Mouse (Mus musculus): ENCODE measurements around the gene Usp2. TPM values are rescaled to one million over a fixed set of nuclear protein-coding genes. Genes with fewer than 3 reads are reported as not detected.
"Not testable (repeated sequence)": the region's sequence is repeated elsewhere in the genome, so short reads cannot be mapped to it uniquely, and the experiment has no call there.

The Usp2 gene
- polyA plus RNA-seq, 1 experiment from 2014 or later: 73.5 TPM

GRCm38 (mm10) chr9:44109360-44110095 is 42.7 kb downstream of the Usp2 start:
- Histone ChIP-seq H3K4me3 (ENCODE audit: control insufficient read depth in 1 of 2, insufficient read depth in 1 of 2, low read depth in 1 of 2, low read length in 2 of 2) (peak overlapping the region in 1 of 2 experiments; percentile 15; a peak in 2 of 4 replicates), H3K27ac (replicated peaks in 1 of 2; ENCODE audit: control insufficient read depth in 1 of 2, insufficient read depth in 1 of 2, low read depth in 2 of 2, low read length in 2 of 2) (0 out of 4 replicates have a peak overlapping the region, but pooled peaks of 1 of the 2 experiments have one; percentile 19), H3K9me3 (ENCODE audit: control insufficient read depth, low read length) (no peaks in the 10 kb centered on the region), H3K4me2 (ENCODE audit: low read length) (peak overlapping the region; percentile 57), H3K27me3 (ENCODE audit: control insufficient read depth, insufficient read depth, low read length) (no peaks in the 10 kb centered on the region), H3K36me3 (ENCODE audit: control insufficient read depth, insufficient read depth, low read length) (peaks cover 33% of the 10 kb centered on the region), H3K9ac (ENCODE audit: low read length) (peak overlapping the region; percentile 51), H3K4me1 (ENCODE audit: control insufficient read depth in 2 of 2, insufficient read depth in 2 of 2, low read length in 2 of 2) (peaks cover 21 to 45% of the 10 kb centered on the region in 2 experiments)
- ATAC-seq (ENCODE audit: insufficient number of reproducible peaks, insufficient read depth, low FRiP score, low read depth): no peak
- 27% methylated on average over 9 of the region's 9 CpGs for WGBS

- not testable (repeated sequence) for H3K9me3 ChIP-seq (ENCODE audit: control insufficient read depth, low read length); H3K27me3 ChIP-seq (ENCODE audit: control insufficient read depth, insufficient read depth, low read length); H3K27ac ChIP-seq (replicated peaks in 1 of 2; ENCODE audit: control insufficient read depth in 1 of 2, insufficient read depth in 1 of 2, low read depth in 2 of 2, low read length in 2 of 2); H3K9ac ChIP-seq (ENCODE audit: low read length); ATAC-seq (ENCODE audit: insufficient number of reproducible peaks, insufficient read depth, low FRiP score, low read depth)
- H3K4me2 ChIP-seq (ENCODE audit: low read length): peak overlapping the region; percentile 59
- WGBS: 68% methylated on average over 9 of the region's 12 CpGs
- H3K36me3 ChIP-seq (ENCODE audit: control insufficient read depth, insufficient read depth, low read length): peaks cover 18% of the 10 kb centered on the region
- peak overlapping the region; percentile 17 to 86; a peak in 3 of 4 replicates for H3K4me3 ChIP-seq (ENCODE audit: control insufficient read depth in 1 of 2, insufficient read depth in 1 of 2, low read depth in 1 of 2, low read length in 2 of 2)
- H3K4me1 ChIP-seq (ENCODE audit: control insufficient read depth in 2 of 2, insufficient read depth in 2 of 2, low read length in 2 of 2): peaks cover 20 to 38% of the 10 kb centered on the region in 2 experiments
Observed at GRCm38 (mm10) chr9:44111909-44112308, 45.1 kb downstream of the Usp2 start.

DNA sequence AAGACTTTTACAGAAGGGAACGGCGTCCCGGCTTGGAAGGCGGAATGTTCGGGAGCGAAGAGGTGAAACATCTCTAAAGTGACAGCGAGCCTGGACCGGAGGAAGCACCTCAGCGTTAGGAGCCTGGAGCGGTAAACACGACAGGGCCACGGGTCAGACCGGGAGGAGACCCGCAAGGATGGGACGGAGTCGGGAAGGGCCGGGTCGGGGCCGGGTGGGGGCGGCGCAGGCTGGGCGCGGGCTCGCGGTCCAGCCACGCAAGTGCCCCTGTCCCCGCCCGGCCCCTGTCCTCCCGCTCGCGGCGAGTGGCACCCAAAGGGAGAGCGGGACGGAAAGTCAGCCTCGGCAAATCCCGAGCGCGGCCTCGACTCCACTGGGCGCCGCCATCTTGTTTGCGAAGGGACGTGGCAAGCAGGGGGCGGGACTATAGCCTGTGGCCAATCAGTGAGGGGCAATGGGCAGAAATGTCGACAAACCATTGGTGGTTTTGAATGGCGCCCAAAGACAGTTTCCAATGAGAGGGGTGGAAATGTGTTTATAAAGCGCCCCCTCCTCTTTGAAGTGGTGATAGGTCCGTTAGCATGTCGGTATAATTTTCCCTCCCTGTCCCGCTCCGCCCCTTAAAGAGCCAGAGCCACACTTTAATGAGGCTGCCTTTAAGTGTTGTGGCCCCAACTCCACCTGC is 46.4 kb downstream of the Usp2 start, which contains the start of the genes Gm49380 and Rnf26:
TSS of gene Gm49380 (minus strand) at position 396 of the 685 bp plus-strand sequence.
TSS of gene Rnf26 (minus strand) at position 413 of the 685 bp plus-strand sequence.
- ATAC-seq (ENCODE audit: insufficient number of reproducible peaks, insufficient read depth, low FRiP score, low read depth): peak; percentile 94
- Histone ChIP-seq H3K27ac (replicated peaks in 1 of 2; ENCODE audit: control insufficient read depth in 1 of 2, insufficient read depth in 1 of 2, low read depth in 2 of 2, low read length in 2 of 2) (peak within 1 kb of the TSS; percentile 34 to 75; a peak in 3 of 4 replicates), H3K9ac (ENCODE audit: low read length) (peak within 1 kb of the TSS; percentile 91), H3K9me3 (ENCODE audit: control insufficient read depth, low read length) (no peaks in the 10 kb centered on the region), H3K4me3 (ENCODE audit: control insufficient read depth in 1 of 2, insufficient read depth in 1 of 2, low read depth in 1 of 2, low read length in 2 of 2) (peak within 1 kb of the TSS; percentile 59 to 86), H3K27me3 (ENCODE audit: control insufficient read depth, insufficient read depth, low read length) (no peaks in the 10 kb centered on the region), H3K4me1 (ENCODE audit: control insufficient read depth in 2 of 2, insufficient read depth in 2 of 2, low read length in 2 of 2) (peaks cover 11 to 25% of the 10 kb centered on the region in 2 experiments; a peak in 3 of 4 replicates), H3K36me3 (ENCODE audit: control insufficient read depth, insufficient read depth, low read length) (peaks cover 14% of the 10 kb centered on the region), H3K4me2 (ENCODE audit: low read length) (peak within 1 kb of the TSS; percentile 59)
- under 1% methylated on average over 46 of the region's 51 CpGs for WGBS

GRCm38 (mm10) chr9:44114453-44114852 is 47.6 kb downstream of the Usp2 start:
- Histone ChIP-seq H3K4me2 (ENCODE audit: low read length) (no peak overlapping the region), H3K27me3 (ENCODE audit: control insufficient read depth, insufficient read depth, low read length) (no peaks in the 10 kb centered on the region), H3K9ac (ENCODE audit: low read length) (no peak overlapping the region), H3K27ac (replicated peaks in 1 of 2; ENCODE audit: control insufficient read depth in 1 of 2, insufficient read depth in 1 of 2, low read depth in 2 of 2, low read length in 2 of 2) (no peak overlapping the region), H3K4me1 (ENCODE audit: control insufficient read depth in 2 of 2, insufficient read depth in 2 of 2, low read length in 2 of 2) (peaks cover 6 to 13% of the 10 kb centered on the region in 2 experiments; a peak in 3 of 4 replicates), H3K4me3 (ENCODE audit: control insufficient read depth in 1 of 2, insufficient read depth in 1 of 2, low read depth in 1 of 2, low read length in 2 of 2) (no peak overlapping the region), H3K9me3 (ENCODE audit: control insufficient read depth, low read length) (no peaks in the 10 kb centered on the region), H3K36me3 (ENCODE audit: control insufficient read depth, insufficient read depth, low read length) (peaks cover 5% of the 10 kb centered on the region)
- no peak for ATAC-seq (ENCODE audit: insufficient number of reproducible peaks, insufficient read depth, low FRiP score, low read depth)
- 79% methylated on average over 2 of the region's 2 CpGs for WGBS

- H3K4me2 ChIP-seq (ENCODE audit: low read length): no peak overlapping the region
- no peak overlapping the region for H3K27ac ChIP-seq (replicated peaks in 1 of 2; ENCODE audit: control insufficient read depth in 1 of 2, insufficient read depth in 1 of 2, low read depth in 2 of 2, low read length in 2 of 2)
- H3K4me1 ChIP-seq (ENCODE audit: control insufficient read depth in 2 of 2, insufficient read depth in 2 of 2, low read length in 2 of 2): peaks cover 1 to 2% of the 10 kb centered on the region in 2 experiments; a peak in 3 of 4 replicates
- H3K36me3 ChIP-seq (ENCODE audit: control insufficient read depth, insufficient read depth, low read length): no peaks in the 10 kb centered on the region
- no peaks in the 10 kb centered on the region for H3K27me3 ChIP-seq (ENCODE audit: control insufficient read depth, insufficient read depth, low read length)
- no peak overlapping the region for H3K4me3 ChIP-seq (ENCODE audit: control insufficient read depth in 1 of 2, insufficient read depth in 1 of 2, low read depth in 1 of 2, low read length in 2 of 2)
- H3K9ac ChIP-seq (ENCODE audit: low read length): no peak overlapping the region
- no peak for ATAC-seq (ENCODE audit: insufficient number of reproducible peaks, insufficient read depth, low FRiP score, low read depth)
- H3K9me3 ChIP-seq (ENCODE audit: control insufficient read depth, low read length): no peaks in the 10 kb centered on the region
- 88% methylated on average over 9 of the region's 9 CpGs for WGBS
Observed at GRCm38 (mm10) chr9:44115599-44115998, 48.8 kb downstream of the Usp2 start.

- 85% methylated on average over 4 of the region's 4 CpGs for WGBS
- Histone ChIP-seq H3K4me1 (ENCODE audit: control insufficient read depth in 2 of 2, insufficient read depth in 2 of 2, low read length in 2 of 2) (peaks cover 0 to 2% of the 10 kb centered on the region in 2 experiments; a peak in 1 of 4 replicates), H3K9ac (ENCODE audit: low read length) (no peak overlapping the region), H3K4me3 (ENCODE audit: control insufficient read depth in 1 of 2, insufficient read depth in 1 of 2, low read depth in 1 of 2, low read length in 2 of 2) (no peak overlapping the region), H3K36me3 (ENCODE audit: control insufficient read depth, insufficient read depth, low read length) (no peaks in the 10 kb centered on the region), H3K4me2 (ENCODE audit: low read length) (no peak overlapping the region), H3K27me3 (ENCODE audit: control insufficient read depth, insufficient read depth, low read length) (no peaks in the 10 kb centered on the region), H3K9me3 (ENCODE audit: control insufficient read depth, low read length) (no peaks in the 10 kb centered on the region), H3K27ac (replicated peaks in 1 of 2; ENCODE audit: control insufficient read depth in 1 of 2, insufficient read depth in 1 of 2, low read depth in 2 of 2, low read length in 2 of 2) (no peak overlapping the region)
- ATAC-seq (ENCODE audit: insufficient number of reproducible peaks, insufficient read depth, low FRiP score, low read depth): no peak
Observed at GRCm38 (mm10) chr9:44116182-44116581, 49.4 kb downstream of the Usp2 start.

- no peak for ATAC-seq (ENCODE audit: insufficient number of reproducible peaks, insufficient read depth, low FRiP score, low read depth)
- H3K36me3 ChIP-seq (ENCODE audit: control insufficient read depth, insufficient read depth, low read length): no peaks in the 10 kb centered on the region
- no peak overlapping the region for H3K9ac ChIP-seq (ENCODE audit: low read length)
- H3K4me1 ChIP-seq (ENCODE audit: control insufficient read depth in 2 of 2, insufficient read depth in 2 of 2, low read length in 2 of 2): no peaks in the 10 kb centered on the region
- WGBS: 48% methylated on average over 5 of the region's 5 CpGs
- no peaks in the 10 kb centered on the region for H3K27me3 ChIP-seq (ENCODE audit: control insufficient read depth, insufficient read depth, low read length)
- H3K27ac ChIP-seq (replicated peaks in 1 of 2; ENCODE audit: control insufficient read depth in 1 of 2, insufficient read depth in 1 of 2, low read depth in 2 of 2, low read length in 2 of 2): no peak overlapping the region
- H3K4me2 ChIP-seq (ENCODE audit: low read length): no peak overlapping the region
- no peak overlapping the region for H3K4me3 ChIP-seq (ENCODE audit: control insufficient read depth in 1 of 2, insufficient read depth in 1 of 2, low read depth in 1 of 2, low read length in 2 of 2)
- no peaks in the 10 kb centered on the region for H3K9me3 ChIP-seq (ENCODE audit: control insufficient read depth, low read length)
Observed at GRCm38 (mm10) chr9:44119011-44119410, 52.2 kb downstream of the Usp2 start.

All from heart, embryonic 14.5 days (tissue).